Mouse (Mus musculus) kidney, adult 2 months (tissue): Measurements from ENCODE around the gene St3gal4. TPM values are rescaled to one million over a fixed set of nuclear protein-coding genes. Genes with fewer than 3 reads are reported as not detected.
A peak's percentile ranks its signal among the peaks of the same experiment; 100 is the strongest.

Source experiments
- DNase-seq: peaks from one replicate; pipeline ENCODE4 v3.0.0; 2021
- H3K27ac ChIP-seq: fragments of 200-500 bp; 2 replicates; pipeline ENCODE4 v1.5.1; 2012; ENCODE audit warnings: low read depth, low read length, control low read depth, inconsistent platforms; ENCODE audit not compliant: insufficient read depth
- H3K27me3 ChIP-seq: fragments of 200-500 bp; replicated peaks from 2 replicates; pipeline ENCODE4 v1.6.1; 2012; ENCODE audit warnings: mild to moderate bottlenecking, moderate library complexity, low read length, inconsistent platforms; ENCODE audit not compliant: control insufficient read depth, insufficient read depth
- H3K36me3 ChIP-seq: fragments of 200-500 bp; 2 replicates; pipeline ENCODE4 v1.6.1; 2012; ENCODE audit warnings: mild to moderate bottlenecking, moderate library complexity, low read length, inconsistent platforms; ENCODE audit not compliant: control insufficient read depth, insufficient read depth
- H3K4me1 ChIP-seq: fragments of 200-500 bp; 2 replicates; pipeline ENCODE4 v1.6.1; 2011; ENCODE audit warnings: low read length; ENCODE audit not compliant: control insufficient read depth, insufficient read depth
- H3K4me3 ChIP-seq: fragments of 200-500 bp; 2 replicates; pipeline ENCODE4 v1.5.1; 2011; ENCODE audit warnings: mild to moderate bottlenecking, low read depth, low read length, control low read depth; ENCODE audit not compliant: insufficient read depth
- CTCF ChIP-seq: fragments of 200-500 bp; conservative IDR thresholded peaks from 2 replicates; pipeline ENCODE4 v1.5.1; 2011; ENCODE audit warnings: low read depth, mild to moderate bottlenecking, control low read depth, low read length, moderate library complexity, mixed read lengths; ENCODE audit not compliant: insufficient read depth, insufficient read length
- POLR2A ChIP-seq: fragments of 200-500 bp; IDR thresholded peaks from one replicate; pipeline ENCODE4 v1.6.1; 2011; ENCODE audit warnings: low read depth, low read length, control low read depth
- WGBS: fragments of 180-500 bp; shearing (Covaris S2); methylation state at CpG from one replicate; pipeline ENCODE4 v1.1.7; 2018; 5-methylcytosine and 5-hydroxymethylcytosine counted together
- polyA plus RNA-seq: library from polyadenylated mRNA; depleted of rRNA; stranded (reverse); fragments of >200 nt; gene quantifications from 2 replicates; pipeline ENCODE4 v1.2.3, GENCODE M21; 2012

Gene St3gal4
- polyA plus RNA-seq, 1 experiment, result 5.0 TPM

GRCm38 (mm10) chr9:35026311-35026710 is 92.8 kb downstream of the St3gal4 start:
- H3K4me1 ChIP-seq, result peaks cover 3% of the 10 kb centered on the region; the same call in 1 of the 2 replicates
- no peak for DNase-seq
- H3K4me3 ChIP-seq, result no peak overlapping the region
- H3K27ac ChIP-seq, result no peak overlapping the region
- H3K27me3 ChIP-seq, result no peaks in the 10 kb centered on the region
- WGBS, result 68% methylated on average over 6 of the region's 6 CpGs
- no peaks in the 10 kb centered on the region for H3K36me3 ChIP-seq
- no peak for TF ChIP-seq POLR2A
- TF ChIP-seq CTCF, result no peak

GRCm38 (mm10) chr9:35024591-35025496 is 94.2 kb downstream of the St3gal4 start:
- peak overlapping the region; percentile 2; the same call in 1 of the 2 replicates for H3K4me3 ChIP-seq
- 16% methylated on average over 25 of the region's 25 CpGs for WGBS

DNA sequence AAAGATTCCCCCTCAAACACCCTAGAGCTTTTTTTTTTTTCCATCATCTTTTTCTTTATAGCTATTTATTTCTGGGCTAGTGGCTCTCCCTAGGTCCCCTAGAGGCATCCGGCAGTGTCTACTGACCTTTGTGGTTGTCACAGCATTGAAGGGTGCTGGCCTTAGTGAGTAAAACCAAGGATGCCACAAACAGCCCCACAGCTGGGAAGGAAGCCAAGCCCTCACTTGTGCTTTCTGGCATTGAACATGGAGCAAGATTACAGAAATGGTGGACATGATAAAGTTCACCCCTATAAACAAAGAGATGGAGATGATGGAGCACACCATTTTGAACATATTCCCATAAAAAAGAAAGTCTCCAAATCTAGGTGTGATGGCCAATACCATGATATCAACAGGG is 97.3 kb downstream of the St3gal4 start:
- peaks cover 3% of the 10 kb centered on the region; the same call in 1 of the 2 replicates for H3K4me1 ChIP-seq
- no peak overlapping the region for H3K27ac ChIP-seq
- H3K27me3 ChIP-seq, result no peaks in the 10 kb centered on the region
- no peak for DNase-seq
- 83% methylated on average over 1 of the region's 1 CpGs for WGBS
- no peak overlapping the region for H3K4me3 ChIP-seq
- TF ChIP-seq CTCF (no peak), POLR2A (no peak)
- no peaks in the 10 kb centered on the region for H3K36me3 ChIP-seq

More at GRCm38 (mm10) chr9:35024591-35025496, 94.2 kb downstream of the St3gal4 start:
- Histone ChIP-seq H3K4me1 (peaks cover 3% of the 10 kb centered on the region; the same call in 1 of the 2 replicates), H3K27me3 (no peaks in the 10 kb centered on the region), H3K27ac (no peak overlapping the region), H3K36me3 (no peaks in the 10 kb centered on the region)
- no peak for DNase-seq
- no peak for TF ChIP-seq POLR2A
- no peak for TF ChIP-seq CTCF

- Histone ChIP-seq H3K27me3 (no peaks in the 10 kb centered on the region), H3K36me3 (no peaks in the 10 kb centered on the region), H3K4me3 (no peak overlapping the region), H3K4me1 (no peaks in the 10 kb centered on the region), H3K27ac (no peak overlapping the region)
- 52% methylated on average over 11 of the region's 11 CpGs for WGBS
- DNase-seq, result no peak
- no peak for TF ChIP-seq CTCF
- no peak for TF ChIP-seq POLR2A
These were observed 98.9 kb downstream of the St3gal4 start for GRCm38 (mm10) chr9:35020015-35020653.

DNA sequence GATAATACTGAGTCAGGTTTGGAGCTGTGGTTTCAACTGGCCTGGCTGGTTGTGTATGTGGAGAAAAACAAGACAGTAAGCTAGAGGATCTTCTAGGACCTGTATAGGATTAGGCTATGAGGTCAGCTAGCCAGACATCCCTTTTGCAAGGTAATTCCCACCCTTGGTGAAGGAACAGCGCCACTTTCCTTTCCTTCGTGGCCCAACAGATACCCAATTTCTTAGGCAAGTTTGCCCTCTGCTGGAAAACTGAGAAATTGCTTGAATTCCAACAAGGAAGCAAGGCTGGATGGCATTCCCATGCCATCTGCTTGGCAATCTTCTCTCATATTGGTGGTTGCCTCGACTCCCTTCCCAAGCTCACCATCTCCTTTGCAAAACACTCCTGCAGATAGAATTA is 99.7 kb downstream of the St3gal4 start:
- H3K27me3 ChIP-seq, result no peaks in the 10 kb centered on the region
- DNase-seq, result peak; percentile 76
- 5% methylated on average over 3 of the region's 3 CpGs for WGBS
- no peak overlapping the region for H3K27ac ChIP-seq
- no peaks in the 10 kb centered on the region for H3K36me3 ChIP-seq
- TF ChIP-seq CTCF, result peak; percentile 80
- TF ChIP-seq POLR2A, result no peak
- no peak overlapping the region for H3K4me3 ChIP-seq
- H3K4me1 ChIP-seq, result no peaks in the 10 kb centered on the region

DNA sequence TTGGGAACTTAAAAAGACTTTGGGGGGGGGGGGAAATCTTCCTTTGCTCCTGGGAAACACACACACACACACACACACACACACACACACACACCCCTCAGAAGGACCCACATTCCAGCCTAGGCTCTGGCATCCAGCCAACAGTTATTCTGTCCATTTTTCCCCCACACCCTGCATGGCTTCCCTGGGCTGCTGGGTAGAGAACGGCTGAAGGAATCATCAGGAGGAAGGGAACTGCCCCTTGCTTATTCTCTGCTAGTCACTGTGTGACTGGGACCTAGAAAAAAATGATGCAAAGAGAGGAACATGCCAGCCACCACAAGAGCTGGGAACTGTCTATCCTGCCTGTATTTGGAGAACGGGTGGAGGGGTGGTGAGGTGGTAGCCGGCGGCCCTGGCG is 101.0 kb downstream of the St3gal4 start:
- H3K27me3 ChIP-seq, result no peaks in the 10 kb centered on the region
- no peak overlapping the region for H3K4me3 ChIP-seq
- H3K36me3 ChIP-seq, result no peaks in the 10 kb centered on the region
- 44% methylated on average over 5 of the region's 5 CpGs for WGBS
- no peak for DNase-seq
- 0 out of 2 replicates have a peak overlapping the region, but pooled peaks have one; percentile 33 for H3K27ac ChIP-seq
- no peaks in the 10 kb centered on the region for H3K4me1 ChIP-seq
- no peak for TF ChIP-seq CTCF
- no peak for TF ChIP-seq POLR2A

DNA sequence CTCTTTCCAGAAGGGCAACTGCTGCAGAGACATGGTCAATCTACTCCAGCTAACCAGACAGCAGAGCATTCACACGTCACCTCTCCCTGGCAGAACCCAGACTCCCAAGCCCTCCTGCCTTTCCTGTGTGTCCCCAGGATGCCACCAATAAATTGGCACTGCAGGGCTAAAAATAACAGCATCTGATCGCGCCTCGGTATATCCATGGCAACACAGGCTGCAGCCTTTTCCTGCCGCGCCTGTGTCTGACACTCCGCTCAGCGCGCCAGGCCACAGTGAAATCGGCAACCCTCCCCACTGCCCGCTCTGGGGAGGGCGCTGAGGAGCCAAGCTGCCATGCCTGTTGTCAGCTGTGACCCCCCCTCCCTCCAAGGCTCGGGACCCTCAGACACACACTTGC is 101.5 kb downstream of the St3gal4 start:
- Histone ChIP-seq H3K27ac (0 out of 2 replicates have a peak overlapping the region, but pooled peaks have one; percentile 33), H3K4me3 (no peak overlapping the region), H3K4me1 (no peaks in the 10 kb centered on the region), H3K36me3 (no peaks in the 10 kb centered on the region), H3K27me3 (no peaks in the 10 kb centered on the region)
- DNase-seq, result peak; percentile 29
- TF ChIP-seq POLR2A (no peak), CTCF (no peak)
- WGBS, result 32% methylated on average over 13 of the region's 13 CpGs
